Mouse (Mus musculus): ENCODE data around the gene Dqx1. TPM values are rescaled to one million over a fixed set of nuclear protein-coding genes. Genes with fewer than 3 reads are reported as not detected.

Dqx1 gene
- polyA plus RNA-seq, 1 experiment, result 0.92 TPM

DNA sequence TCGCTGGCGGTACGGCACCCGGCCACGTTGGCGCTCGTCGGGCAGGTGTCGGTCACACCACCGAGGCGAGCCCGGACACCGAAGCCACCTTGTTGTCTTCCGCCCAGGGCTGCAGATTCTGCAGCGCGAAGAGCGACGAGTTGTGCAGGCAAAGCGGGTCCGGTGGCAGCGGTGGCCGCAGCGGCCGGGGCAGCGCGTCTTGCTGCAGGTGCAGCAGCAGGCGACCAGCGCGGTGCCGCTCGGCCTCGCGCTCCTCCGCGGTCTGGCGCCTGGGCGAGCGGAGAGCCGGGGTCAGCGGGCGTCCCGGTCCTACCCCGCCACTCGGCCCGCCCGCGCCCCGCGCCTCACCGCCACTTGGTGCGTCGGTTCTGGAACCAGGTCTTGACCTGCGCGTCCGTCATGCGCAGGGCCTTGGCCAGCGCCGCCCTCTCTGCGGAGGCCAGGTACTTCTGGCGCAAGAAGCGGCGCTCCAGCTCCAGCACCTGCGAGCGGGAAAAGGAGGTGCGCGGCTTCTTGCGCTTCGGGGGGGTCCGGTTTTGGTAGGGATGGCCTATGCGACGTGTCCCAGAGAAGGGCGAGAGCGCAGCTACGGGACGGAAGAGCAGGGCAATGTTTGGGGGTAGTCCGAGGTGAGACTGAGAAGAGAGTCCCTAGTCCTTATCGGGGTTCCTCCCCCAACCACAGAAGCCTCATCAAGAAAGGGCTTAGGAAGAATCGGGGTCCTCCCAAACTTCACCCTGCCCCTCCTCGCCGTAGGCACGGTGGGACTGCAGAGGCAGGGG, 11.3 kb downstream of the Dqx1 start:
- no peak for TF ChIP-seq POLR2A (IDR thresholded peaks at IDR 0.05; ENCODE audit: borderline replicate concordance, insufficient read depth, low read length)
- TF ChIP-seq CTCF (IDR thresholded peaks at IDR 0.05; ENCODE audit: borderline replicate concordance, insufficient read depth, low read depth, low read length), result no peak
- Histone ChIP-seq H3K4me3 (replicated peaks; ENCODE audit: insufficient read depth, low read depth, low read length) (no peak overlapping the region), H3K27me3 (ENCODE audit: control insufficient read depth, insufficient read depth, low read length) (peaks cover 13% of the 10 kb centered on the region; the same call in 1 of the 2 replicates), H3K27ac (ENCODE audit: insufficient read depth, low read length) (no peak overlapping the region), H3K4me1 (ENCODE audit: control insufficient read depth, insufficient read depth, low read length) (no peaks in the 10 kb centered on the region)
- WGBS, result under 1% methylated on average over 81 of the region's 81 CpGs
- DNase-seq, result peak in 1 of 2 experiments; percentile 32

DNA sequence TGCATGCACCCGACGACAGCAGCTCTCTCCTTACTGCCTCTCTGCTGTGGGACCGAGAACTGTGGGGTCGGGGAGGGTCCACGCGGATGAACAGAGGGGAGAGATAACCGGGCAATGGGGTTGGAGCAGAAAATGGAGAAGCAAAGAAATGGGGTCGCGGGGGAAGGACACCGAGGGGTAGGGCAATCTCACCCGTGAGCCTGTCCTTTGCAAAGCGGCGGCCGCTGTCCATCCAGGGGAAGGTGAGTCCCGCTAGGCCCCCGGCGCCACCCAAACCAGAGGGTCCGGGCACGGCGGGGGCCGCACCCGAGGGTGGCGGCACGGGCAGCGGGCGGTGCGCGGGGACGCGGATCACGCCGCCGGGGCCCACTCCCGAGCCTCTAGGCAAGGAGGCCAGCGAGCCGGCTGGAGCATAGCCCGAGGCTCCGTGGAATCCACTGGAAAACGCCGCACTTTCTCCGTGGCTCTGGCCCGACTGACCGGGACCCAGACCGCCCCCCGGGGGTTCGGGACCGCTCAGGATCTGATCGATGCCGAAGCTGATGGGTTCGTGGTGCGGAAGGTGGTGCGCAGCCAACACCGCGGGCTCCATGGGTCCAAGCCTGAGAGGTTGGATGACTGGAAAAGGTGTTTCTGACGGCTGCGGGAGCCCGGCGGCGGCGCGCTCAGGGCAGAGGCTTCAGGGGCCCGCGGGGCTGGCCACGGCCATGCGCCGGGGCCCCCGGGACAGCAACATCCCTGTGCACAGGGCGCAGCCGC, 12.0 kb downstream of the Dqx1 start:
- no peak overlapping the region for H3K4me3 ChIP-seq (replicated peaks; ENCODE audit: insufficient read depth, low read depth, low read length)

DNA sequence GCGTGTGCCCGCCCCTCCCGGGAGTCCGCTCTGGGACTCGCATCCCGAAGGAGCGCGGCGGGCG, 12.4 kb downstream of the Dqx1 start, which contains the start of gene Tlx2:
TSS of gene Tlx2 (minus strand) at position 47 of the 64 bp plus-strand sequence.
- H3K27me3 ChIP-seq (ENCODE audit: control insufficient read depth, insufficient read depth, low read length), result peaks cover 13% of the 10 kb centered on the region; the same call in 1 of the 2 replicates
- no peak within 1 kb of the TSS for H3K27ac ChIP-seq (ENCODE audit: insufficient read depth, low read length)
- peak in 1 of 2 experiments; percentile 27 for DNase-seq
- H3K4me1 ChIP-seq (ENCODE audit: control insufficient read depth, insufficient read depth, low read length), result no peaks in the 10 kb centered on the region
- WGBS, result under 1% methylated on average over 10 of the region's 10 CpGs
- no peak within 1 kb of the TSS for H3K4me3 ChIP-seq (replicated peaks; ENCODE audit: insufficient read depth, low read depth, low read length)
- TF ChIP-seq CTCF (IDR thresholded peaks at IDR 0.05; ENCODE audit: borderline replicate concordance, insufficient read depth, low read depth, low read length), result no peak
- TF ChIP-seq POLR2A (IDR thresholded peaks at IDR 0.05; ENCODE audit: borderline replicate concordance, insufficient read depth, low read length), result no peak

More for the DNA sequence above, 12.0 kb downstream of the Dqx1 start:
- no peak overlapping the region for H3K27ac ChIP-seq (ENCODE audit: insufficient read depth, low read length)
- under 1% methylated on average over 64 of the region's 69 CpGs for WGBS
- DNase-seq, result peak in 1 of 2 experiments; percentile 41
- no peak for TF ChIP-seq CTCF (IDR thresholded peaks at IDR 0.05; ENCODE audit: borderline replicate concordance, insufficient read depth, low read depth, low read length)
- no peak for TF ChIP-seq POLR2A (IDR thresholded peaks at IDR 0.05; ENCODE audit: borderline replicate concordance, insufficient read depth, low read length)
- peaks cover 13% of the 10 kb centered on the region; the same call in 1 of the 2 replicates for H3K27me3 ChIP-seq (ENCODE audit: control insufficient read depth, insufficient read depth, low read length)
- no peaks in the 10 kb centered on the region for H3K4me1 ChIP-seq (ENCODE audit: control insufficient read depth, insufficient read depth, low read length)

DNA sequence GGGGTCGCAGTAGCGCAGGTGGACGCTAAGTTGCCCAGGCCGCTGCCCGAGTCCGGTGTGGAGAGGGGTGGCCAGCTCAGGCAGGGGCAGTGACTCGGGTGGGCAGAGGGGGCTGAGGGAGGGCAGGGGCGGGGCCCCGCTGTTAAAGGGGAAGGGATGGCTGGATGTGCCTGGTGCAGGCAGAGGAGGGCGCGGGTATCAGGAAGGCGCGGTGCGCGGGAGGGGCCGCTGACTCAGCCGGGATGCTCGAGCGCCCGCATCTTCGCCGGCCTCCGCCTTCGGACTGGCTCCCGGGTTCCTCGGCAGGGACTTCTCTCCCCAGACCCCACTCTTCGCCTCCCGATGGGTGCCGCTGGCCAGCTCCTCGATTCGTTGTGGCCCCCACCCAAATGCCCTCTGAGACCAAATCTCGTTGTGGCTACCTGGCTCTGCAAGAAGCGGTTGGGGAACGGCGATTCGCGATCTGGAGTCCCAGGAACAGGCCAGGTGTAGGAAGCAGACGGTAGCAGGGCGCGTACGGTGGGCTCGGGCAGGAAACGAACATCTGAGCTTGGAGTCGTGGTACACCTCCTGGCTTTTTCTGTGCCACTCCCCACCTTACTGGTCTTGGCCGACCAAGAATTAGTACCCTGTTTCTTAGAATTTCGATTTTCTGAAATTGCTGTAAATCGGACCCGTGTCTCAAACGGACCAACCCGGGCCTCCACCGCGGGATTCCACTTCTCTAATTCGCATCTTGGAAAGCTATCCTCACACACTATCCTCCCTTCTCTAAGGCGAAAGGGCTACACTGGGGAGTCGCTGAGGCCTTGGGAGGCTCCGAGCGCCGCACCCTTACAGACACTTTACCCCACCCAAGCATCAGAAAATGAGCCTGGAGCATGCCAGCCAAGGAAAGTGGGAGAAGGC, 12.9 kb downstream of the Dqx1 start:
- H3K27ac ChIP-seq (ENCODE audit: insufficient read depth, low read length), result no peak overlapping the region
- DNase-seq, result peak; percentile 37 to 74
- TF ChIP-seq CTCF (IDR thresholded peaks at IDR 0.05; ENCODE audit: borderline replicate concordance, insufficient read depth, low read depth, low read length) (no peak), POLR2A (IDR thresholded peaks at IDR 0.05; ENCODE audit: borderline replicate concordance, insufficient read depth, low read length) (no peak)
- H3K4me3 ChIP-seq (replicated peaks; ENCODE audit: insufficient read depth, low read depth, low read length), result no peak overlapping the region
- peaks cover 13% of the 10 kb centered on the region; the same call in 1 of the 2 replicates for H3K27me3 ChIP-seq (ENCODE audit: control insufficient read depth, insufficient read depth, low read length)
- 2% methylated on average over 53 of the region's 58 CpGs for WGBS
- no peaks in the 10 kb centered on the region for H3K4me1 ChIP-seq (ENCODE audit: control insufficient read depth, insufficient read depth, low read length)

DNA sequence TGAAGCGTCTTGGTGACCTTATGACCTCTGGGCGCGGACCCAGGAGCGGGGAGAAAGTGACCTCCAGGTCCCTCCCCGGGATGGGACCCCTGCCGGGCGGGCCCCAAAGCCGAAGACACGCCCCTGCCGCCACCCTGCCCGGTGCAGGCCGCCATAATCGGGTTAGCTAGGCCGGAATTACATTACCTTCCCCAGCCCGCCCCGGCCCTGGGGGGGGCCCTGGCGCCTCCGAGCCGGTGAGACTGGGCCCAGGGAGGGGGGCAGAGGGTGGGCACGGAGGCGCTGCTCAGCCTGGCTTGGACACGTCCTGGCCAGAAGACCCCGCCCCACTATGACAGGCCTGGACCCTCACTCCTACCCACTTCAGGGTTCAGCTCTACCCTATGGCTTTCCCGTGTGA, 13.6 kb downstream of the Dqx1 start:
- WGBS, result 1% methylated on average over 24 of the region's 24 CpGs
- TF ChIP-seq CTCF (IDR thresholded peaks at IDR 0.05; ENCODE audit: borderline replicate concordance, insufficient read depth, low read depth, low read length) (no peak), POLR2A (IDR thresholded peaks at IDR 0.05; ENCODE audit: borderline replicate concordance, insufficient read depth, low read length) (no peak)

DNA sequence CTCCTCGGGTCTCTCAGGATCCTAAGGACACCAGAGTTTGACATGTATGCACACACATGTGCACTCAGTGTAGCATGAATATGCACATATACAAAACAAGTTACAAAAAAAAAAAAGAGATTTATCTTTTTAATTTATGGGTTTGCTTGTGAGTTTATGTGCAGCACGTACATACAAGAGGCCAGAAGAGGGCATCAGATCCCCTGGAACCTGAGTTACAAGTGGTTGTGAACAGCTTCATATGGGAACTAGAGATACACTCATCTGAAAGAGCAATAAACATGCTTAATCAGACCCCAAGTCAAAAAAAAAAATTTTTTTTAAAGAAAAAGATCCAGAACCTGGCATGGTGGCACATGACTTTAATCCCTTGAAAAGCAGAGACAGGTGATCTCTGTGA, 17.3 kb downstream of the Dqx1 start:
- H3K4me1 ChIP-seq (ENCODE audit: control insufficient read depth, insufficient read depth, low read length), result peaks cover 2% of the 10 kb centered on the region; the same call in 1 of the 2 replicates
- H3K27ac ChIP-seq (ENCODE audit: insufficient read depth, low read length), result no peak overlapping the region
- 19% methylated on average over 2 of the region's 2 CpGs for WGBS
- DNase-seq, result no peak
- peaks cover 7% of the 10 kb centered on the region; the same call in 1 of the 2 replicates for H3K27me3 ChIP-seq (ENCODE audit: control insufficient read depth, insufficient read depth, low read length)
- H3K4me3 ChIP-seq (replicated peaks; ENCODE audit: insufficient read depth, low read depth, low read length), result no peak overlapping the region
- TF ChIP-seq POLR2A (IDR thresholded peaks at IDR 0.05; ENCODE audit: borderline replicate concordance, insufficient read depth, low read length), result no peak
- no peak for TF ChIP-seq CTCF (IDR thresholded peaks at IDR 0.05; ENCODE audit: borderline replicate concordance, insufficient read depth, low read depth, low read length)

More for the DNA sequence above, 13.6 kb downstream of the Dqx1 start:
- H3K4me1 ChIP-seq (ENCODE audit: control insufficient read depth, insufficient read depth, low read length), result no peaks in the 10 kb centered on the region
- H3K4me3 ChIP-seq (replicated peaks; ENCODE audit: insufficient read depth, low read depth, low read length), result no peak overlapping the region
- DNase-seq, result no peak
- H3K27me3 ChIP-seq (ENCODE audit: control insufficient read depth, insufficient read depth, low read length), result peaks cover 13% of the 10 kb centered on the region; the same call in 1 of the 2 replicates
- H3K27ac ChIP-seq (ENCODE audit: insufficient read depth, low read length), result no peak overlapping the region

DNA sequence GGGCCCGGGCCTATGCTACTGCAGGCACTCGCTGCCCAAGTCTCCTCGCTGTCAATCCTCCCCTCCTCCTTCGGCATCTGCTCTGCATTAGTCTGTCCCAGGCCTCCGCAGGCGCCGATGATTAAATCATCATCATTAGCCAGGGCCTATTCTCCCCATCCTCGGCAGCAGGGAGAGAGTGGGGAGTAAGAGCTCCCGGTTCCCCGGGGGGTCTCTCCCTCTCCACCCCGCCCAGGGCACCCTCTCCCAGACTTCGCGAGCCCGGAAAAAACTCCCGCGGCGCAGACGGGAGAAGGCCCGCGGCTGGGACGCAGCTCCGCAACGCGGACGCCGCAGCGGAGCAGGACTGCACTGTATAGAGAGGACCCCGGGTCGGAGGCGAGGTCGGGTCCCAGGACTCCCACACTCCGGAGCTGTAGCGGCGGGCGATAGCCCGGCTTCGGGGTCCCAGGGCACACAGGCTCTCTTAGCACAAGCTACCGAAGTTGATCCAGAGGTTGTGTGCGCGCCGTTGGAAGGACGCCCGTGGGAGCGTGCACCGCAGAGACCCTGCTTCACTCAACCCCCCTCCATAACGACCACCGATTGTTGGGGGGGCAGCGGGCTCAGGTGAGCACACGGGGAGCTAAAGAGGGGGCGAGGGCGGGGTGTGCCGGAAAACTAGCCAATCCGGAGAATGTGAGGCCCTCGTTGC, 20.1 kb downstream of the Dqx1 start, which contains the start of gene Pcgf1:
TSS of gene Pcgf1 (plus strand) at position 240 of the 694 bp plus-strand sequence.
- peaks cover 7% of the 10 kb centered on the region; the same call in 1 of the 2 replicates for H3K4me1 ChIP-seq (ENCODE audit: control insufficient read depth, insufficient read depth, low read length)
- peak in 1 of 2 experiments; percentile 67 for DNase-seq
- peak within 1 kb of the TSS; percentile 85 for H3K4me3 ChIP-seq (replicated peaks; ENCODE audit: insufficient read depth, low read depth, low read length)
- WGBS, result under 1% methylated on average over 54 of the region's 54 CpGs
- H3K27me3 ChIP-seq (ENCODE audit: control insufficient read depth, insufficient read depth, low read length), result no peaks in the 10 kb centered on the region; the same call in 1 of the 2 replicates
- H3K27ac ChIP-seq (ENCODE audit: insufficient read depth, low read length), result peak within 1 kb of the TSS; percentile 83
- TF ChIP-seq POLR2A (IDR thresholded peaks at IDR 0.05; ENCODE audit: borderline replicate concordance, insufficient read depth, low read length) (no peak), CTCF (IDR thresholded peaks at IDR 0.05; ENCODE audit: borderline replicate concordance, insufficient read depth, low read depth, low read length) (no peak)

Measured in cerebellum, adult 2 months (tissue).